Mouse (Mus musculus) small intestine, adult 2 months (tissue): ENCODE results near the gene Ppp2r5b.

ENCODE experiments used
- CTCF ChIP-seq: fragments of 200-500 bp; IDR thresholded peaks from 2 replicates; pipeline ENCODE4 v1.5.1; 2012; ENCODE audit warnings: low read depth, mild to moderate bottlenecking, control low read depth, inconsistent platforms, low read length, moderate library complexity, mixed read lengths; ENCODE audit not compliant: insufficient replicate concordance, insufficient read length; ENCODE audit errors: extremely low read depth
- POLR2A ChIP-seq: fragments of 200-500 bp; IDR thresholded peaks from 2 replicates; pipeline ENCODE4 v1.6.1; 2012; ENCODE audit warnings: low read depth, mild to moderate bottlenecking, control low read depth, inconsistent platforms, low read length, moderate library complexity

GRCm38 (mm10) chr19:6273592-6273991, 37.9 kb upstream of the Ppp2r5b start:
- TF ChIP-seq CTCF (no peak), POLR2A (no peak)
